Mouse (Mus musculus): Measurements from ENCODE around the gene Alg12. TPM values are rescaled to one million over a fixed set of nuclear protein-coding genes. Genes with fewer than 3 reads are reported as not detected.
"Not testable (repeated sequence)": the region's sequence is repeated elsewhere in the genome, so short reads cannot be mapped to it uniquely, and the experiment has no call there.

The Alg12 gene
- polyA plus RNA-seq, 1 experiment: 6.8 TPM

DNA sequence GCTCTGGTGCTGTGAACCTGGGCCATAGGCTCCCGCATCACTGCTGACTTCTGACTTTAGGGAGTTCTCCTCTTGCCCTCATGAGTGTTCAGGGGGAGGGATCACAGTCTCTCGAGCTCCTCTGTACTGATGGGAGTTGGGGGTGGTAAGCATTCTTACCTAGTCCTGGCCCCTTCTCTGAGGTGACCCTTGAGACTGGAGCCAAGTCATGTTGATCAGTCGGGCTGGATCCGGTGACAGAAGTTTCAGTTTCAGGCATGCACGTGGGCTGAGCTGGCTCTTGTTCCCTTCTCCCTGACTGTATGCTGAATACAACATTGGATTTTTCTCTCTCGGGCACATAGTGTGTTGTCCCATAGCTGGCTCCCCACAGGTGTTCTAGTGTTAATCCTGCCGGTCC is 2.3 kb upstream of the Alg12 start:
- Histone ChIP-seq H3K27me3 (replicated peaks) (no peaks in the 10 kb centered on the region), H3K4me3 (replicated peaks) (no peak overlapping the region), H3K36me3 (replicated peaks; ENCODE audit: low read length) (peaks cover 72% of the 10 kb centered on the region), H3K4me1 (peaks cover 54% of the 10 kb centered on the region), H3K9me3 (no peaks in the 10 kb centered on the region)
- TF ChIP-seq FLI1 (IDR thresholded peaks at IDR 0.05; ENCODE audit: low read length) (no peak), GATA1 (IDR thresholded peaks at IDR 0.05; ENCODE audit: borderline replicate concordance, low read length) (no peak)

GRCm38 (mm10) chr15:88819906-88820303 is 787 bp upstream of the Alg12 start:
- Histone ChIP-seq H3K4me3 (replicated peaks) (peak overlapping the region; percentile 93), H3K4me1 (peaks cover 69% of the 10 kb centered on the region), H3K27me3 (replicated peaks) (no peaks in the 10 kb centered on the region), H3K9me3 (no peaks in the 10 kb centered on the region), H3K36me3 (replicated peaks; ENCODE audit: low read length) (peaks cover 65% of the 10 kb centered on the region)
- TF ChIP-seq FLI1 (IDR thresholded peaks at IDR 0.05; ENCODE audit: low read length): no peak
- TF ChIP-seq GATA1 (IDR thresholded peaks at IDR 0.05; ENCODE audit: borderline replicate concordance, low read length): no peak

GRCm38 (mm10) chr15:88815196-88815700 is 3.9 kb downstream of the Alg12 start:
- Histone ChIP-seq H3K27me3 (replicated peaks) (no peaks in the 10 kb centered on the region), H3K36me3 (replicated peaks; ENCODE audit: low read length) (peaks cover 66% of the 10 kb centered on the region), H3K4me1 (peaks cover 90% of the 10 kb centered on the region), H3K9me3 (no peaks in the 10 kb centered on the region), H3K4me3 (replicated peaks) (peak overlapping the region; percentile 86)
- TF ChIP-seq FLI1 (IDR thresholded peaks at IDR 0.05; ENCODE audit: low read length): peak; percentile 49; the same call in 1 of the 2 replicates
- TF ChIP-seq GATA1 (IDR thresholded peaks at IDR 0.05; ENCODE audit: borderline replicate concordance, low read length): no peak

DNA sequence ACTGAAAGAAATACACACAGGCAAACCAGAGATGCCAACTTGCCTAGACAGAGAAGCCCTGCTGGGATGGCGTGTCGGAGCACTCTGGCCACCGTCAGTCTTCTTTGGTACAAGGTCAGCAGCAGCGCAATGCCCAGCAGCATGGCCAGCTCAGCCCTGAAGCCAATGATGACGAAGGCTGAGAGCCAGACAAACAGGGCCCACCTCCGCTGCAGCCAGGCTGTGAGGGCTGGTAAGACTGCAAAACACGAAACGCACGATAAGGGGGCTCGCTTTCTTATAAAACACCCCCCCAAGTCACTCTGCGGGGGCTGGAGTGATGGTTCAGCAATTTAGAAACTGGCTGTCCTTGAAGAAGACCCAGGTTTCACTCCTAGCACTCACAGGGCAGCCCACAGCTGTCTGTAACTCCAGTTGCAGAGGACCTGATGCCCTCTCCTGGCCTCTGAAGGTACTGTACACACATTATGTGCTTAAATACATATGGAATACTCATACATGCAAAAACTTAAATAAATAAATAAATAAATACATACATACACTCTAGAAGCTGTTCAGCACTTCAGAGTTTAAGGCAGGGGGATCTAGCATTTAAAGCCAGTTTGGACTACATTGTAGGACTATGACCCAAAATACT is 4.6 kb downstream of the Alg12 start:
- Histone ChIP-seq H3K9me3 (no peaks in the 10 kb centered on the region), H3K36me3 (replicated peaks; ENCODE audit: low read length) (peaks cover 73% of the 10 kb centered on the region), H3K27me3 (replicated peaks) (no peaks in the 10 kb centered on the region), H3K4me3 (replicated peaks) (peak overlapping the region; percentile 86), H3K4me1 (peaks cover 89% of the 10 kb centered on the region)
- no peak for TF ChIP-seq GATA1 (IDR thresholded peaks at IDR 0.05; ENCODE audit: borderline replicate concordance, low read length)
- TF ChIP-seq FLI1 (IDR thresholded peaks at IDR 0.05; ENCODE audit: low read length): no peak

DNA sequence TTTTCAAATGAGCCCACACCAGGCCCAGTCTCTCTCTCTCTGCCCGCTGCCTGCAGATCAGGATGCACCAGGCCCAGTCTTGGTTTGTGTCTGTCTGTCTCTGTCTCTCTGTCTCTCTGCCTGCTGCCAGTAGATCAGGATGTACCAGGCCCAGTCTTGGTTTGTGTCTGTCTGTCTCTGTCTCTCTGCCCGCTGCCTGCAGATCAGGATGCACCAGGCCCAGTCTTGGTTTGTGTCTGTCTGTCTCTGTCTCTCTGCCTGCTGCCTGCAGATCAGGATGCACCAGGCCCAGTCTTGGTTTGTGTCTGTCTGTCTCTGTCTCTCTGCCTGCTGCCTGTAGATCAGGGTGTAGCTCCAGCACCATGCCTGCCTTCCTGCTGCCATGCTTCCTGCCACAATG is 5.2 kb downstream of the Alg12 start:
- peaks cover 79% of the 10 kb centered on the region for H3K36me3 ChIP-seq (replicated peaks; ENCODE audit: low read length)

DNA sequence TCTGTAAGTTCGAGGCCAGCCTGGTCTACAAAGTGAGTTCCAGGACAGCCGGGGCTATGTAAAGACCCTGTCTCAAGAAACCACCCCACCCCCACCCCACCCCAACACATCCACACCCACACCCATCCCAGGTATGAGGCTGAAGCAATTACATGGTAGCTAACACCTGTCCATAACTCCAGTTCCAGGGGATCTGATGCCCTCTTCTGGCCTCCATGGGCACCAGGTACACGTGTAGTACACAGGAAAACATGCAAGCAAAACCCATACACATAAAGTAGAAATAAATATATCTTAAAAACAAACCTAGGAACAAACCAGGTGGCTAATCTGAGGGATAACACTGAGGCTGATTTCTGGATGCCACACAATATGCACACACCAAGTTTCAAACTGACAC is 5.9 kb downstream of the Alg12 start:
- TF ChIP-seq GATA1 (IDR thresholded peaks at IDR 0.05; ENCODE audit: borderline replicate concordance, low read length): no peak
- Histone ChIP-seq H3K36me3 (replicated peaks; ENCODE audit: low read length) (peaks cover 85% of the 10 kb centered on the region), H3K4me3 (replicated peaks) (no peak overlapping the region)

More for the DNA sequence above, 5.2 kb downstream of the Alg12 start:
- not testable (repeated sequence) for H3K9me3 ChIP-seq; H3K4me3 ChIP-seq (replicated peaks); H3K27me3 ChIP-seq (replicated peaks)
- peak; percentile 55; the same call in 1 of the 3 replicates for TF ChIP-seq GATA1 (IDR thresholded peaks at IDR 0.05; ENCODE audit: borderline replicate concordance, low read length)
- peaks cover 96% of the 10 kb centered on the region for H3K4me1 ChIP-seq

DNA sequence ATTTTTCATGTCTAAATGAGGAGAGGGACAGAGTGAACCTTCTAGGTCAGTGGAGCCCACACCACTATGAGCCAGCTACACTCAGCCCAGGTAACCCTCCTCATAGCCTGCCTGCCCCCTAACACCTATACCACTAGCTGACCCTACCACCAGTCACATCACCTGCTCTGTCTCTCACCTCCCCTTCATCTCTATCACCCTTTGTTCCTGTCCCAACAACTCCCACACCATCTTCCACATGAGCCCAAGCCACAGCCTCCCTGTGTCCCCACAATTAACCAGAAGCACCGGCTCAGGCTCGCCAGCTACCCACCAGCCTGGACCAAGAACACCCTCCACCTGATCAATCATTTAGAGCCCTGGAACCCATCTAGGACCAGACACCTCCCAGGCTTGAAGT is 8.7 kb downstream of the Alg12 start:
- H3K27me3 ChIP-seq (replicated peaks): no peaks in the 10 kb centered on the region
- H3K9me3 ChIP-seq: no peaks in the 10 kb centered on the region
- TF ChIP-seq FLI1 (IDR thresholded peaks at IDR 0.05; ENCODE audit: low read length): no peak
- no peak for TF ChIP-seq GATA1 (IDR thresholded peaks at IDR 0.05; ENCODE audit: borderline replicate concordance, low read length)
- H3K36me3 ChIP-seq (replicated peaks; ENCODE audit: low read length): peaks cover 92% of the 10 kb centered on the region
- no peak overlapping the region for H3K4me3 ChIP-seq (replicated peaks)
- peaks cover 63% of the 10 kb centered on the region for H3K4me1 ChIP-seq

More for the DNA sequence above, 5.9 kb downstream of the Alg12 start:
- Histone ChIP-seq H3K4me1 (peaks cover 92% of the 10 kb centered on the region), H3K9me3 (no peaks in the 10 kb centered on the region), H3K27me3 (replicated peaks) (no peaks in the 10 kb centered on the region)

GRCm38 (mm10) chr15:88808121-88808520 is 11.0 kb downstream of the Alg12 start:
- Histone ChIP-seq H3K27me3 (replicated peaks) (no peaks in the 10 kb centered on the region), H3K4me1 (peaks cover 40% of the 10 kb centered on the region), H3K36me3 (replicated peaks; ENCODE audit: low read length) (peaks cover 96% of the 10 kb centered on the region), H3K4me3 (replicated peaks) (no peak overlapping the region), H3K9me3 (no peaks in the 10 kb centered on the region)
- TF ChIP-seq FLI1 (IDR thresholded peaks at IDR 0.05; ENCODE audit: low read length): no peak
- TF ChIP-seq GATA1 (IDR thresholded peaks at IDR 0.05; ENCODE audit: borderline replicate concordance, low read length): no peak

DNA sequence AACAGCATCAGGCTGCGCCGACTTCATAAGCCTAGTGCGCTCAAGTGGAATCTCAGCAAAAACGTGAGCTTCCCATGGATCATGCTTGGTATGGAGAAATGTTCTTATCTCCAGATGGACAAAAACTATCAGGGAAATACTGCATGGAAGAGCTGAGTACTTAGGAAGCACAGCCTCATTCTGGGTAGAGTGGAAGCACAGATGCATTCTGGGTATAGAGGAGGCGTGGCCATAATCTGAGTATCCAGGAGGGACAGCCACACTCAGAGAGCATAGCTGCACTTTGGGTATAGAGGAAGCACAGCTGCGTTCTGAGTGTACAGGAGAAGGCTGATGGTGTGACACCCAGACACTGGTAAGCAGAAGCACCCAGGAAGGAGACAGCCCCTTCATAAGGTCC is 16.8 kb downstream of the Alg12 start:
- no peak overlapping the region for H3K4me3 ChIP-seq (replicated peaks)
- TF ChIP-seq GATA1 (IDR thresholded peaks at IDR 0.05; ENCODE audit: borderline replicate concordance, low read length) (no peak), FLI1 (IDR thresholded peaks at IDR 0.05; ENCODE audit: low read length) (no peak)
- H3K36me3 ChIP-seq (replicated peaks; ENCODE audit: low read length): peaks cover 47% of the 10 kb centered on the region
- H3K4me1 ChIP-seq: peaks cover 10% of the 10 kb centered on the region
- no peaks in the 10 kb centered on the region for H3K27me3 ChIP-seq (replicated peaks)
- H3K9me3 ChIP-seq: no peaks in the 10 kb centered on the region

- Histone ChIP-seq H3K4me1 (peaks cover 13% of the 10 kb centered on the region), H3K4me3 (replicated peaks) (no peak overlapping the region)
These were observed 17.2 kb downstream of the Alg12 start for GRCm38 (mm10) chr15:88801903-88802302.

More at GRCm38 (mm10) chr15:88801903-88802302, 17.2 kb downstream of the Alg12 start:
- TF ChIP-seq FLI1 (IDR thresholded peaks at IDR 0.05; ENCODE audit: low read length) (no peak), GATA1 (IDR thresholded peaks at IDR 0.05; ENCODE audit: borderline replicate concordance, low read length) (no peak)
- Histone ChIP-seq H3K9me3 (no peaks in the 10 kb centered on the region), H3K36me3 (replicated peaks; ENCODE audit: low read length) (peaks cover 43% of the 10 kb centered on the region), H3K27me3 (replicated peaks) (no peaks in the 10 kb centered on the region)
